Mouse (Mus musculus): Measurements from ENCODE around the gene Pin1. TPM values are rescaled to one million over a fixed set of nuclear protein-coding genes. Genes with fewer than 3 reads are reported as not detected.
"Not testable (repeated sequence)": the region's sequence is repeated elsewhere in the genome, so short reads cannot be mapped to it uniquely, and the experiment has no call there.

Gene Pin1
- total and polyA plus RNA-seq, 2 experiments from 2014 or later, result 38.8 to 62.0 TPM

DNA sequence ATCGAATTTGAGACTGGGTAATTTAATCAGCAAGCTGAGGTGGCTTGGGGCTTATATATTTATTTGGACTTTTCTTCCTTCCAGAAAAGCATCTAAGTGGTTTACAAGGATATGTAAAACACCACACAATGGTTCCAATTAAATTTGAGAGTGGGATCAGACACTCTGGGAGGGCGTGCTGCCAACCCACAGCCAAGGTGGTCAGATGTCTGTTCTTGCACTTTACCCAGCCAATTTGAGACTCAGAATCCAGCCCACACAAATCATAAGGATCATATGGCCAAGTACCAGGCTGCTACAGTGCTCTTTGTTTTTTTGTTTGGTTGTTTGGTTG lies 30.5 kb downstream of the Pin1 start:
- H3K4me1 ChIP-seq (ENCODE audit: insufficient read depth), result no peaks in the 10 kb centered on the region
- no peak overlapping the region for H3K4me3 ChIP-seq (ENCODE audit: low read depth, low read length)
- H3K36me3 ChIP-seq (ENCODE audit: insufficient read depth), result no peaks in the 10 kb centered on the region
- H3K4me2 ChIP-seq (ENCODE audit: low read depth), result no peak overlapping the region
- no peak overlapping the region; the same call in 1 of the 2 replicates for H3K27ac ChIP-seq (ENCODE audit: low read depth, low read length)
- ATAC-seq (no peak), DNase-seq (no peak)
- H3K27me3 ChIP-seq (ENCODE audit: insufficient read depth, low read length), result no peaks in the 10 kb centered on the region
- no peak overlapping the region for H3K9ac ChIP-seq
- WGBS, result 16% methylated on average over 2 of the region's 2 CpGs
- no peak for TF ChIP-seq CTCF (IDR thresholded peaks at IDR 0.05; ENCODE audit: low read depth)
- H3K9me3 ChIP-seq (ENCODE audit: low read length), result no peaks in the 10 kb centered on the region

DNA sequence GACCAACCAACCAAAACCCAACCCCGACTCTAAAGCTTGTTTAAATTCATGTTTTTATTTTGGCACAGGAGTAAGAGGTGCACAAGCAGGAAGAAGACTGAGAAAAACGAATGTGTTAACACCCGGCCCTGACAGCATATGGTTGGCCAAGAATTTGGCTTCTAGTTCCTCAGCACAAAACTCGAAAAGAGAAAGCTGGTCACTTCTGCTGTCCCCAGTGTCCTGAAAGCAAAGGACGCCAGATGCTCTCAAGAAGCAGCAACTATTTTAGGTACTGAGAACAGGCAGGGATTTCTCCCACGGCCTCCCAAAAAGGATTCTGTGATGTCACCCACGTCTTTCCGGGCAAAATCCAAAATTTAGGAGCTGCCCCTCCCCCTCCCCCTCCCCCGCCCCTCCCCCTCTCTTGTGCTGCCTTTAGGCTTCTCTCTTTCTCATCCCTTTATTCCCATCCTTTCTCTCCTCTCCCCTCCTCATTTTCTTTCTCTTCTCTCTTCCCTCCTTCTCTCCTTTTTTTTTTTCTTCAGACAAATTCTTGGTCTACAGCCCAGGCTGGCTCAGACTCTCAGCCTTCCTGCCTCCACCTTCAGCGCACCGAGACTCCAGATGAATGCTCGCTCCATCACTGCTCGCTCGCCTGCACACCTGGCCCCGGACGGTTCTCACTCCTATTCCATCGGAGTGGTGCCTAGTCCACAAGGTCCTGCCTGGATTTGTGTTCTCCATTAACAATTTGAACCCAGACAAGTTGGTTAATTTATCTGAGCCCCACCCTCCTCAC lies 33.4 kb downstream of the Pin1 start:
- Histone ChIP-seq H3K9ac (no peak overlapping the region), H3K36me3 (ENCODE audit: insufficient read depth) (no peaks in the 10 kb centered on the region), H3K27me3 (ENCODE audit: insufficient read depth, low read length) (no peaks in the 10 kb centered on the region), H3K4me3 (ENCODE audit: low read depth, low read length) (no peak overlapping the region), H3K4me1 (ENCODE audit: insufficient read depth) (no peaks in the 10 kb centered on the region), H3K9me3 (ENCODE audit: low read length) (no peaks in the 10 kb centered on the region), H3K27ac (ENCODE audit: low read depth, low read length) (no peak overlapping the region), H3K4me2 (ENCODE audit: low read depth) (no peak overlapping the region)
- no peak for DNase-seq
- no peak for TF ChIP-seq CTCF (IDR thresholded peaks at IDR 0.05; ENCODE audit: low read depth)
- ATAC-seq, result no peak; the same call in 1 of the 2 replicates
- WGBS, result 41% methylated on average over 16 of the region's 17 CpGs

DNA sequence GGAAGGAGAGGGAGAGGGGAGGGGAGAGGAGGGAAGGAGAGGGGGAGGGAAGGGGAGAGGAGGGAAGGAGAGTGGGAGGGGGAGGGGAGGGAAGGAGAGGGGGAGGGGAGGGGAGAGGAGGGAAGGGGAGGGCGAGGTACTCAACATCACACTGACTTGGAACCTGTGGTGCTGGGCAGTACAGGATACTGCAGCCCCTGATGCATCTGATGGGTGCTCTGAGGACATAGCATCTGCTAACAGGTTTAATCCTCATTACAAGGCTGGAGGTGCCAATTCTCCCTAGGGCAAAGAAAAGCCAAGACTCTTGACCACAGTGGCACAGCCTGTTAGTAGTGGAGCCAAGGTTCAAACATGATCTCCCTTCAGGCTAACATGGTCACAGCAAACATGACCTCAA lies 37.5 kb downstream of the Pin1 start:
- Histone ChIP-seq H3K27ac (ENCODE audit: low read depth, low read length) (no peak overlapping the region), H3K36me3 (ENCODE audit: insufficient read depth) (no peaks in the 10 kb centered on the region), H3K9ac (no peak overlapping the region), H3K27me3 (ENCODE audit: insufficient read depth, low read length) (no peaks in the 10 kb centered on the region), H3K4me3 (ENCODE audit: low read depth, low read length) (no peak overlapping the region), H3K4me1 (ENCODE audit: insufficient read depth) (no peaks in the 10 kb centered on the region), H3K4me2 (ENCODE audit: low read depth) (no peak overlapping the region), H3K9me3 (ENCODE audit: low read length) (no peaks in the 10 kb centered on the region)
- DNase-seq, result no peak
- WGBS, result 78% methylated on average over 1 of the region's 1 CpGs
- ATAC-seq, result no peak
- TF ChIP-seq CTCF (IDR thresholded peaks at IDR 0.05; ENCODE audit: low read depth), result no peak

DNA sequence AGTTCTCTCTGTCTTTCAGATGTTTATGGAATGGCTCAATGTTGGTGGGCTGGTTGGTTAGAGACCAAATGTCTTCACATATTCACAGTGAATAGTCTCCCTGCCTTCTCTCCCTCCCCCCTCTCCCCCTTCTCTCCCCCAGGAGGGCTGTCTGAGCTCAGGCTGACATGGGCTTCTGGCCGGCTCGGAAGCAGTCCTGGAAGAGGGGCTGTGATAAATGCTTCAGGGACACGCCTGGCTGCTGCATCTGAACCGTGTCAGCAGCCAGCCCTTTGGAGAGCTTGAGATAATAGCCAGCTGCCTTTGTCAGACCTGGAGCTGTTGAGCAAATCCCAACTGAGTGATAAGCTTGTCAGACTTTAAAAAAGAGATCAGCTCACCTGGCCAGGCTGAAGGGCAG lies 38.0 kb downstream of the Pin1 start:
- no peak overlapping the region for H3K27ac ChIP-seq (ENCODE audit: low read depth, low read length)
- 9% methylated on average over 4 of the region's 4 CpGs for WGBS
- no peak overlapping the region for H3K4me2 ChIP-seq (ENCODE audit: low read depth)
- DNase-seq (no peak), ATAC-seq (no peak)
- no peaks in the 10 kb centered on the region for H3K36me3 ChIP-seq (ENCODE audit: insufficient read depth)
- H3K9ac ChIP-seq, result no peak overlapping the region
- H3K4me3 ChIP-seq (ENCODE audit: low read depth, low read length), result no peak overlapping the region
- H3K27me3 ChIP-seq (ENCODE audit: insufficient read depth, low read length), result no peaks in the 10 kb centered on the region
- no peaks in the 10 kb centered on the region for H3K9me3 ChIP-seq (ENCODE audit: low read length)
- no peaks in the 10 kb centered on the region for H3K4me1 ChIP-seq (ENCODE audit: insufficient read depth)
- no peak for TF ChIP-seq CTCF (IDR thresholded peaks at IDR 0.05; ENCODE audit: low read depth)

DNA sequence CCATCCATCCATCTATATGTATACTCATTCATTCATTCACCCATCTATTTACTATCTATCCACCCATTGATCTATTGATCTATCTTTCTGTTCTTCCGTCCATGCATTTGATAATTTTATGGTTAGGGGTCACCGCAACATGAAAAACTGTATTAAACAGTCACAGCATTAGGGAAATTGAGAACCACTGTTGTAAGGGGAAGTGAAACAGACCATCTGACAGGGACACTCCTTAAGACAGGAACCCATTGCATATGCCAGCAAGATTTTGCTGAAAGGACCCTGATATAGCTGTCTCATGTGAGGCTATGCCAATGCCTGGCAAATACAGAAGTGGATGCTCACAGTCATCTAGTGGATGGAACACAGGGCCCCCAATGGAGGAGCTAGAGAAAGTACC lies 38.6 kb downstream of the Pin1 start:
- H3K4me3 ChIP-seq (ENCODE audit: low read depth, low read length); H3K9ac ChIP-seq; H3K36me3 ChIP-seq (ENCODE audit: insufficient read depth); H3K27ac ChIP-seq (ENCODE audit: low read depth, low read length); DNase-seq; H3K9me3 ChIP-seq (ENCODE audit: low read length); H3K27me3 ChIP-seq (ENCODE audit: insufficient read depth, low read length); ATAC-seq; H3K4me2 ChIP-seq (ENCODE audit: low read depth); H3K4me1 ChIP-seq (ENCODE audit: insufficient read depth): not testable (repeated sequence)
- 93% methylated on average over 2 of the region's 2 CpGs for WGBS

DNA sequence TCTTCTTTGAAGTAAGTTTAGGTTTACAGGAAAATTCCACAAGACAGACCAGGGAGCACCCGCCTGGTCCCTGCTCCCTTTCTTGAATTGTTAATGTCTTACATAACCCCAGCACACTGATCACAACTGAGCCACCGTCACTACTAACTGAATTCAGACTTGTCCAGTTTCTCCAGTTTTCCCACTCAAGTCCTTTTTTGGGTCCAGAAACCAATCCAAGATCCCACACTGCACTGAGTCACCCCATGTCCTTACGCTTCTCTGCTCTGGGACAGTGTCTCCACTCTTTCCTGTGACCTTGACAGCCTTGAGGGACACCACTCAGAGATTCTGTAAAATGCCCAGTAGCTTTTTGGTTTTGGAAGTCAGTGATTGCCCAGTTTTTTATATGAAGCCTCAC lies 41.0 kb downstream of the Pin1 start:
- H3K4me3 ChIP-seq (ENCODE audit: low read depth, low read length), result no peak overlapping the region
- WGBS, result 93% methylated on average over 3 of the region's 3 CpGs

DNA sequence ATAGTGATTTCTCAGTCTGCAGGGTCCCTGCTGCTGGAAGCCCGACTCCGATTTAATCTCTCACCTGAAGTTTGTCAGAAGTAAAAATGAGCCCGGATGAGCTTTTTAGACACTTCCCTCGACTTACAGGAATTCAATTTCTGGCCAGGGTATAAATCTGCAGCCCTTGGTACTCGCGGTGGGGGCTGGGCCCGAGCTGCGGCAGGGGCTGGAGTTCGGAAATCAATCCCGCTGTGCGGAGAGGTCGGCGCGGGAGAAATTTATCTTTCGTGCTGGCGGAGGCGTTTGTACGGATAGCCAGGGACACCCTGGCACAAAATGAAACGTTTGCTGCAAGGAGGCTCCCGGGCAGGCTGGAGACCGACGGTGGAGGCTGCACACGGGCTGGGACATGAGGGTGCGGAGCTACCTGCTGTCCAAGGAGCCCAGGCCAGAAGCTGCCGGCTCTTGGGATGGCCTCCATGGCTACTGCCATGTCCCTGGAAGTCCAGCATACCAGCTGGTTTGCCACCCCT lies 42.9 kb downstream of the Pin1 start:
- no peaks in the 10 kb centered on the region for H3K27me3 ChIP-seq (ENCODE audit: insufficient read depth, low read length)
- 0 out of 2 replicates have a peak overlapping the region, but pooled peaks have one; percentile 33 for H3K9ac ChIP-seq
- 9% methylated on average over 25 of the region's 25 CpGs for WGBS
- TF ChIP-seq CTCF (IDR thresholded peaks at IDR 0.05; ENCODE audit: low read depth), result no peak
- H3K9me3 ChIP-seq (ENCODE audit: low read length), result no peaks in the 10 kb centered on the region
- peak overlapping the region; percentile 39 for H3K4me2 ChIP-seq (ENCODE audit: low read depth)
- H3K36me3 ChIP-seq (ENCODE audit: insufficient read depth), result no peaks in the 10 kb centered on the region
- H3K27ac ChIP-seq (ENCODE audit: low read depth, low read length), result no peak overlapping the region
- no peak for DNase-seq
- H3K4me3 ChIP-seq (ENCODE audit: low read depth, low read length), result 0 out of 2 replicates have a peak overlapping the region, but pooled peaks have one; percentile 4
- no peak for ATAC-seq
- H3K4me1 ChIP-seq (ENCODE audit: insufficient read depth), result no peaks in the 10 kb centered on the region

More for the DNA sequence above, 41.0 kb downstream of the Pin1 start:
- Histone ChIP-seq H3K9me3 (ENCODE audit: low read length) (no peaks in the 10 kb centered on the region), H3K36me3 (ENCODE audit: insufficient read depth) (no peaks in the 10 kb centered on the region), H3K4me1 (ENCODE audit: insufficient read depth) (no peaks in the 10 kb centered on the region), H3K27ac (ENCODE audit: low read depth, low read length) (no peak overlapping the region), H3K9ac (no peak overlapping the region), H3K27me3 (ENCODE audit: insufficient read depth, low read length) (no peaks in the 10 kb centered on the region), H3K4me2 (ENCODE audit: low read depth) (no peak overlapping the region)
- no peak for TF ChIP-seq CTCF (IDR thresholded peaks at IDR 0.05; ENCODE audit: low read depth)
- DNase-seq (no peak), ATAC-seq (no peak)

Measured in forebrain, postnatal 0 days (tissue).